Mouse (Mus musculus) testis, adult 2 months (tissue): ENCODE data around the gene Ldoc1.

ENCODE experiments used
- CTCF ChIP-seq: fragments of 200-500 bp; IDR thresholded peaks from 2 replicates; pipeline ENCODE4 v1.5.1; 2012; ENCODE audit warnings: low read depth, mild to moderate bottlenecking, inconsistent platforms, low read length, moderate library complexity; ENCODE audit not compliant: control insufficient read depth, insufficient read depth, insufficient replicate concordance
- POLR2A ChIP-seq: fragments of 200-500 bp; IDR thresholded peaks from 2 replicates; pipeline ENCODE4 v1.6.1; 2012; ENCODE audit warnings: low read depth, mild to moderate bottlenecking, inconsistent platforms, low read length, moderate library complexity; ENCODE audit not compliant: control insufficient read depth

GRCm38 (mm10) chrX:61723029-61723980 lies 14.0 kb downstream of the Ldoc1 start:
- no peak for TF ChIP-seq CTCF
- no peak for TF ChIP-seq POLR2A
